In genomic region chr9:45941329-45941888, GRCm38 (mm10) we compare ENCODE assay signal across 10 mouse cellular contexts. TPM values are rescaled to one million over a fixed set of nuclear protein-coding genes. Genes with fewer than 3 reads are reported as not detected.
DNase-seq lines count a peak whose midpoint lies in the region; ATAC-seq lines count a peak whose summit lies in the region.
"Had no signal": no experiment of that assay in that cellular context is flagged by ENCODE, and none has a peak within 500 bp of the region (broad histone marks: within the 10 kb centered on the region; RNA-seq: fewer than 3 reads in every experiment).

No protein-coding gene starts in this region.

- peak; percentile 47 for ATAC-seq in liver, embryonic 13.5 days (ENCODE audit: low read depth)
- no peak for ATAC-seq in hindbrain, embryonic 13.5 days (ENCODE audit: low FRiP score)

- 0 out of 2 replicates have a peak, but pooled peaks cover 6% of the 10 kb centered on the region for H3K9me3 ChIP-seq in liver, embryonic 13.5 days (replicated peaks)
- no peaks in the 10 kb centered on the region for H3K9me3 ChIP-seq in hindbrain, embryonic 13.5 days
- H3K9me3 ChIP-seq: limb, embryonic 12.5 days had no signal

- no peak overlapping the region for H3K4me3 ChIP-seq in liver, embryonic 13.5 days (replicated peaks)
- no peak overlapping the region for H3K4me3 ChIP-seq in hindbrain, embryonic 13.5 days
- H3K4me3 ChIP-seq: limb, embryonic 12.5 days had no signal

- peaks cover 4% of the 10 kb centered on the region for H3K27me3 ChIP-seq in liver, embryonic 13.5 days
- peaks cover 3% of the 10 kb centered on the region; the same call in 1 of the 2 replicates for H3K27me3 ChIP-seq in hindbrain, embryonic 13.5 days

- H3K36me3 ChIP-seq in liver, embryonic 13.5 days: peaks cover 83% of the 10 kb centered on the region
- peaks cover 81% of the 10 kb centered on the region for H3K36me3 ChIP-seq in hindbrain, embryonic 13.5 days

- peak; percentile 69 for DNase-seq in cerebellum, adult 9-11 months
- no peak for DNase-seq in cerebellum, adult 11 months
- peak; percentile 28 for DNase-seq in lung, postnatal 36 days
- no peak for DNase-seq in lung, postnatal 25 days (ENCODE audit: low spot score)
- peak; percentile 40 for DNase-seq in brain, adult 2 months (ENCODE audit: low read depth, low spot score)
- DNase-seq in liver, embryonic 13.5 days: no peak
- DNase-seq in right cerebral cortex, postnatal 36 days (ENCODE audit: low spot score in 2 of 2): no peak
- DNase-seq: heart, adult 18-20 months had no signal

- peaks cover 56% of the 10 kb centered on the region for H3K4me1 ChIP-seq in liver, embryonic 13.5 days (replicated peaks)
- H3K4me1 ChIP-seq in hindbrain, embryonic 13.5 days (replicated peaks): no peaks in the 10 kb centered on the region

- 75% methylated on average over 18 of the region's 18 CpGs for WGBS in liver, embryonic 13.5 days (ENCODE audit: insufficient replicate concordance)
- WGBS in hindbrain, embryonic 13.5 days: 65% methylated on average over 17 of the region's 18 CpGs

- peak overlapping the region; percentile 63 for H3K27ac ChIP-seq in liver, embryonic 13.5 days
- H3K27ac ChIP-seq in hindbrain, embryonic 13.5 days: no peak overlapping the region
- H3K27ac ChIP-seq: limb, embryonic 12.5 days had no signal

- H3K4me2 ChIP-seq in liver, embryonic 13.5 days: no peak overlapping the region
- H3K4me2 ChIP-seq in hindbrain, embryonic 13.5 days: no peak overlapping the region
- H3K4me2 ChIP-seq: limb, embryonic 12.5 days had no signal

- peak overlapping the region; percentile 1; the same call in 1 of the 2 replicates for H3K9ac ChIP-seq in liver, embryonic 13.5 days
- H3K9ac ChIP-seq in hindbrain, embryonic 13.5 days: no peak overlapping the region
- H3K9ac ChIP-seq: limb, embryonic 12.5 days had no signal

RNA-seq across cellular contexts. Expression of gene Tagln, which starts 5.6 kb away (rescaled TPM):
- polyA plus RNA-seq in liver, embryonic 13.5 days (2015; fragmentation: Nextera tagmentation; extraction: Ambion mirVana): 7.5 and 8.0 TPM in 2 replicates
- 7.9 and 8.6 TPM in 2 replicates for polyA plus RNA-seq in hindbrain, embryonic 13.5 days (2015; fragmentation: Nextera tagmentation; extraction: Ambion mirVana)

RNA-seq across cellular contexts. Expression of gene Sidt2, which starts 13.6 kb away (rescaled TPM):
- 17.7 and 19.6 TPM in 2 replicates for polyA plus RNA-seq in liver, embryonic 13.5 days (2015; fragmentation: Nextera tagmentation; extraction: Ambion mirVana)
- polyA plus RNA-seq in hindbrain, embryonic 13.5 days (2015; fragmentation: Nextera tagmentation; extraction: Ambion mirVana): 36.6 and 37.6 TPM in 2 replicates

RNA-seq across cellular contexts. Expression of gene Rnf214, which starts 34.7 kb away (rescaled TPM):
- 13.3 and 17.0 TPM in 2 replicates for polyA plus RNA-seq in liver, embryonic 13.5 days (2015; fragmentation: Nextera tagmentation; extraction: Ambion mirVana)
- 106 and 110 TPM in 2 replicates for polyA plus RNA-seq in hindbrain, embryonic 13.5 days (2015; fragmentation: Nextera tagmentation; extraction: Ambion mirVana)

RNA-seq across cellular contexts. Expression of gene Pcsk7, which starts 35.1 kb away (rescaled TPM):
- polyA plus RNA-seq in liver, embryonic 13.5 days (2015; fragmentation: Nextera tagmentation; extraction: Ambion mirVana): 7.4 and 7.7 TPM in 2 replicates
- polyA plus RNA-seq in hindbrain, embryonic 13.5 days (2015; fragmentation: Nextera tagmentation; extraction: Ambion mirVana): 24.0 and 28.8 TPM in 2 replicates

Comparison
In these comparisons a context has a peak if more than half of its experiments do, and no peak if none do; other contexts are left out.
1. DNase-seq: peak in cerebellum, adult 9-11 months (single experiment), lung, postnatal 36 days (single experiment) and brain, adult 2 months (single experiment); none in cerebellum, adult 11 months (single experiment), lung, postnatal 25 days (single experiment), liver, embryonic 13.5 days (single experiment) and right cerebral cortex, postnatal 36 days (0 of 2).